In the genomic region with DNA sequence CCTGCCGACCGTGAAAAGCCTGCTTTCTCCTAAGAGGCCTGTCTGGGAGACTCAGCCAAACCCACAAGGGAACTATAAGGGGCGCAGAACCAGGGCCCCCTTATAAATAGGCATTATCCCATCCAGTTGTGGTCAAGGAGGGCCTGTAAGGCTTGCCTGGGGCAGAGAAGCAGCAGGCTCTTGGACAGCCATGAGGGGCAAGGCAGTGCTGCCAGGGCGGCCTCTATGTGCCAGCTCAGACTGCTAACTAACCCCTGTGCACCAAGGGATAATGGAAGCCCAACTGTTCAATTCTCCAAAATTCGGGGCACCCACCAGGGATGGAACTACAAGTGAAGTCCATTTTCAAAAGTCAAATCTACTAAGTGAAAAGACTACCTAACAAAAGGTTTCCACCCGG, we compare ENCODE assay signal across 8 mouse cellular contexts. TPM values are rescaled to one million over a fixed set of nuclear protein-coding genes. Genes with fewer than 3 reads are reported as not detected.
DNase-seq lines count a peak whose midpoint lies in the region; ATAC-seq and TF ChIP-seq lines count a peak whose summit lies in the region.

No protein-coding gene starts in this region.

- no peak overlapping the region; the same call in 1 of the 2 replicates for H3K27ac ChIP-seq in testis, adult 2 months (ENCODE audit: control insufficient read depth, insufficient read depth, low read depth, low read length)
- no peak overlapping the region for H3K27ac ChIP-seq in limb, embryonic 15.5 days
- no peak overlapping the region for H3K27ac ChIP-seq in stomach, postnatal 0 days (replicated peaks)

- no peak for TF ChIP-seq EP300 in stomach, postnatal 0 days (optimal IDR thresholded peaks at IDR 0.05)

- no peak for TF ChIP-seq CTCF in testis, adult 2 months (IDR thresholded peaks at IDR 0.05; ENCODE audit: control insufficient read depth, insufficient read depth, insufficient replicate concordance, low read depth, low read length)
- no peak for TF ChIP-seq CTCF in stomach, postnatal 0 days (IDR thresholded peaks at IDR 0.05; ENCODE audit: low read depth)

- H3K9me3 ChIP-seq in limb, embryonic 15.5 days, result no peaks in the 10 kb centered on the region
- H3K9me3 ChIP-seq in stomach, postnatal 0 days (ENCODE audit: control insufficient read depth, low read length), result no peaks in the 10 kb centered on the region

- no peak for TF ChIP-seq POLR2A in testis, adult 2 months (IDR thresholded peaks at IDR 0.05; ENCODE audit: control insufficient read depth, low read depth, low read length)

- H3K4me3 ChIP-seq in testis, adult 2 months (ENCODE audit: control insufficient read depth, low read depth, low read length), result peak overlapping the region; percentile 95
- H3K4me3 ChIP-seq in limb, embryonic 15.5 days, result peak overlapping the region; percentile 71
- H3K4me3 ChIP-seq in stomach, postnatal 0 days (ENCODE audit: low read depth, low read length), result peak overlapping the region; percentile 79

- 40% methylated on average over 6 of the region's 6 CpGs for WGBS in limb, embryonic 15.5 days
- 53% methylated on average over 6 of the region's 6 CpGs for WGBS in stomach, postnatal 0 days

- H3K4me1 ChIP-seq in testis, adult 2 months (ENCODE audit: control insufficient read depth, insufficient read depth, low read length), result peaks cover 35% of the 10 kb centered on the region
- peaks cover 56% of the 10 kb centered on the region for H3K4me1 ChIP-seq in limb, embryonic 15.5 days
- peaks cover 3% of the 10 kb centered on the region; the same call in 1 of the 2 replicates for H3K4me1 ChIP-seq in stomach, postnatal 0 days (replicated peaks; ENCODE audit: control insufficient read depth, insufficient read depth)

- no peaks in the 10 kb centered on the region for H3K27me3 ChIP-seq in testis, adult 2 months (ENCODE audit: control insufficient read depth, insufficient read depth, low read length)
- H3K27me3 ChIP-seq in limb, embryonic 15.5 days, result peaks cover 7% of the 10 kb centered on the region; the same call in 1 of the 2 replicates
- H3K27me3 ChIP-seq in stomach, postnatal 0 days (ENCODE audit: control insufficient read depth, insufficient read depth, low read length), result no peaks in the 10 kb centered on the region

- no peak for ATAC-seq in cerebellum, adult (ENCODE audit: insufficient number of reproducible peaks, low FRiP score, low TSS enrichment)
- no peak for ATAC-seq in limb, embryonic 15.5 days (ENCODE audit: insufficient number of reproducible peaks, low FRiP score, low TSS enrichment, low read depth)
- ATAC-seq in stomach, postnatal 0 days (ENCODE audit: low FRiP score, low TSS enrichment), result no peak
- ATAC-seq in activated CD4-positive, CD25-positive, alpha-beta regulatory T cell, adult 4 months, result no peak

- H3K9ac ChIP-seq in limb, embryonic 15.5 days, result no peak overlapping the region
- peak overlapping the region; percentile 53 for H3K9ac ChIP-seq in stomach, postnatal 0 days (ENCODE audit: low read length)

- peak overlapping the region; percentile 94 for H3K4me2 ChIP-seq in limb, embryonic 15.5 days
- H3K4me2 ChIP-seq in stomach, postnatal 0 days (replicated peaks; ENCODE audit: low read depth), result peak overlapping the region; percentile 95

- H3K36me3 ChIP-seq in testis, adult 2 months (ENCODE audit: control insufficient read depth, insufficient read depth, low read length), result no peaks in the 10 kb centered on the region
- H3K36me3 ChIP-seq in limb, embryonic 15.5 days, result no peaks in the 10 kb centered on the region
- H3K36me3 ChIP-seq in stomach, postnatal 0 days (ENCODE audit: control insufficient read depth, insufficient read depth, low read length), result no peaks in the 10 kb centered on the region

- DNase-seq in cerebellum, adult 9-11 months, result peak; percentile 73
- no peak for DNase-seq in testis, postnatal 10 days (ENCODE audit: low spot score)
- DNase-seq in stomach, postnatal 0 days (ENCODE audit: low spot score), result no peak
- DNase-seq in urinary bladder, postnatal 4 days (ENCODE audit: low spot score in 2 of 2), result no peak

RNA-seq across cellular contexts. Expression of a gene that starts 1.3 kb away (rescaled TPM):
- polyA plus RNA-seq in testis, adult 2 months (2012; rRNA removed), result 32.3 and 35.2 TPM in 2 replicates
- polyA plus RNA-seq in limb, embryonic 15.5 days (2015; fragmentation: Nextera tagmentation; extraction: Ambion mirVana), result 10.1 and 10.9 TPM in 2 replicates
- 21.5 and 26.7 TPM in 2 replicates for polyA plus RNA-seq in stomach, postnatal 0 days (2015; fragmentation: Nextera tagmentation; extraction: Ambion mirVana)
- polyA plus RNA-seq in activated CD4-positive, CD25-positive, alpha-beta regulatory T cell, adult 4 months (2017; shearing (Covaris generic)), result 10 to 100 TPM; 16.2 to 18.4 TPM

RNA-seq across cellular contexts. Expression of a gene that starts 40.0 kb away (rescaled TPM):
- polyA plus RNA-seq in testis, adult 2 months (2012; rRNA removed), result 7.9 and 8.8 TPM in 2 replicates
- 21.7 and 21.8 TPM in 2 replicates for polyA plus RNA-seq in limb, embryonic 15.5 days (2015; fragmentation: Nextera tagmentation; extraction: Ambion mirVana)
- polyA plus RNA-seq in stomach, postnatal 0 days (2015; fragmentation: Nextera tagmentation; extraction: Ambion mirVana), result 8.1 and 9.5 TPM in 2 replicates
- polyA plus RNA-seq in activated CD4-positive, CD25-positive, alpha-beta regulatory T cell, adult 4 months (2017; shearing (Covaris generic)), result 1 to 10 TPM; 6.5 to 8.3 TPM

RNA-seq across cellular contexts. Expression of a gene that starts 40.1 kb away (rescaled TPM):
- 0.90 and 1.1 TPM in 2 replicates for polyA plus RNA-seq in testis, adult 2 months (2012; rRNA removed)
- 9.2 and 9.4 TPM in 2 replicates for polyA plus RNA-seq in limb, embryonic 15.5 days (2015; fragmentation: Nextera tagmentation; extraction: Ambion mirVana)
- polyA plus RNA-seq in stomach, postnatal 0 days (2015; fragmentation: Nextera tagmentation; extraction: Ambion mirVana), result 10.5 and 10.9 TPM in 2 replicates
- polyA plus RNA-seq in activated CD4-positive, CD25-positive, alpha-beta regulatory T cell, adult 4 months (2017; shearing (Covaris generic)), result 10 to 100 TPM in 1 of 2 experiments, 1 to 10 TPM in 1; 8.5 to 10.1 TPM

RNA-seq across cellular contexts. Expression of a gene that starts 54.1 kb away (rescaled TPM):
- 3.6 and 4.5 TPM in 2 replicates for polyA plus RNA-seq in testis, adult 2 months (2012; rRNA removed)
- polyA plus RNA-seq in limb, embryonic 15.5 days (2015; fragmentation: Nextera tagmentation; extraction: Ambion mirVana), result not detected in 2 replicates
- not detected in 2 replicates for polyA plus RNA-seq in stomach, postnatal 0 days (2015; fragmentation: Nextera tagmentation; extraction: Ambion mirVana)
- not detected for polyA plus RNA-seq in activated CD4-positive, CD25-positive, alpha-beta regulatory T cell, adult 4 months (2017; shearing (Covaris generic))

RNA-seq across cellular contexts. Expression of a gene that starts 54.2 kb away (rescaled TPM):
- 11.0 and 11.2 TPM in 2 replicates for polyA plus RNA-seq in testis, adult 2 months (2012; rRNA removed)
- 19.7 and 20.6 TPM in 2 replicates for polyA plus RNA-seq in limb, embryonic 15.5 days (2015; fragmentation: Nextera tagmentation; extraction: Ambion mirVana)
- 13.6 and 14.7 TPM in 2 replicates for polyA plus RNA-seq in stomach, postnatal 0 days (2015; fragmentation: Nextera tagmentation; extraction: Ambion mirVana)
- polyA plus RNA-seq in activated CD4-positive, CD25-positive, alpha-beta regulatory T cell, adult 4 months (2017; shearing (Covaris generic)), result 10 to 100 TPM; 28.3 to 29.3 TPM
